Mouse (Mus musculus): ENCODE measurements around the gene Zfp618.

The Zfp618 gene

DNA sequence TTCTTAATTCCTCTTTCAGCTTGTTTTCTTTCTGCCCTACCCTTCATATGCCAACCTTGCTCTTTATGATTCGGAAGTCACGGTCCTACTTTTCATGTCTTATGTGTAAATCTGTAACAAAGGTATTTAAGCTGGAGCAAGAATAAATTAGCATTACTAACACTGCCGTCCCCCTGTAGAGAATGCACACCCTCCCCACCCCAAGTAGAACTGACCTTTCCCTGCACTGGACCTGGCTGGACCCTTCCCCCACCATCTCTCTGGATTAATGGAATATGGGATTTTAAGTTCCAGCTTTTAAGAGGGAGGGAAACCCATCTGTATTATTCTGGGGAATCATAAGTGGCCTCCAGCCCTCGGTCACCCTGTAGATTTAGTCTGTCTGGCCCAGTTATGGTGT is 65.9 kb downstream of the Zfp618 start:
- DNase-seq (ENCODE audit: low spot score in 2 of 2) = no peak

DNA sequence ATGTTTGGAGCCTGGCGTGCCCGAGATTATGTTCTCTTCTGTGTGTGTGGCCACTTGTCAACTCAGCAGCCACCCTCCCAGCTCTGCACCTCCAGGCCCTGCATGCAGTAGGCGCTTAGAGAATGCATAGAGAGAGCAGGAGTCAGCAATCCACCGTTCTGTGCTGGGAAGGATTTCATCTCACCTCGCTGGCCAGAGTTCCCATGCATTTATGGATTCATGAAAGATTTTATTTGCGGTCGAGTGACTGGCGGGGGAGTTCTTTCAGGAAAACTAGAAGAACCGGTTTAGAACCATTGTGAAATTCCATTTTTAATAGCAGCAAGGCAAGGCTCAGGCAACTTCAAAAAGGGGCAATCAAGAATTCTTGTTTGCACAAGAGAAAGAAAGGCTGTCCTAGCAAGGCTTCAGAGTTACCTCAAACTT is 67.2 kb downstream of the Zfp618 start:
- DNase-seq (ENCODE audit: low spot score in 2 of 2) = peak in 1 of 2 experiments; percentile 47

DNA sequence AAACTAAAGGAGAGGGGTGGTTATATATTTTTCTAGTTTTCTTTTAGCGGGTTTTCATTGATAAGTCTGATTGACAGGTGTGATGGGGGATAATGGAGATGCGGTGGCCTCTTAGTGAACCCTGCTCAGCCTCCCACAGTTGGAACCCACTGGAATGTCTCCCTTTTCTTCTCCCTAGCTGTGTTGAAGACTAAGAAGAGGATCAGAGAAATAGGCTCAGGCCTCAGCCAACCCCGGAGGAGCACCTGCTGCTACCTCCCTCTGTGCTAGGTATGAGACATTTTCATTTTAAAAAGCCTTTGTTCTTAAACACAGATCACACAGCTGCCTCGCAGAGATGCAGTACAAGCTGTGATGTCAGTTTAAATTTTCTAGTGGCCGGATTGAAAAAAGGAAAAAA is 68.4 kb downstream of the Zfp618 start:
- peak in 1 of 2 experiments; percentile 25 for DNase-seq (ENCODE audit: low spot score in 2 of 2)

DNA sequence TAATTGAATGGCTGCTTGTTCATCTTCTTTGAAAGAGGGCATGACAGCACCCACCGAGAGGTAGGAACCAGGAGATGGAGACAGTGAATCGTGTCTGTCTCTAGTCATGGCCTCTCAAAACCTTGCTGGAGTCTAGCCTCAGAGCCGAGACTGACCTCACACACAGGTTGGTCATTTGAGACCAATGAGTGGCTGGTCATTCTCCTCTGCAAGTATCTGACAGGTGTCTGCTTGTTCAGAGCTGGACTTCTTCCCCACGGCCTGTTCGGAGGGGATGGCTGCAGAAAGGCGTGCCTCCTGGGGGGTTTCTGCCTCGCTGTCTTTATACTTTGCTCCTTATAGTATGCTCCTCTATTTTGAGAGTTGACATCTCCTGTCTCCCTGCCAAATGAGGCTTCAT is 70.6 kb downstream of the Zfp618 start:
- no peak for DNase-seq (ENCODE audit: low spot score in 2 of 2)

DNA sequence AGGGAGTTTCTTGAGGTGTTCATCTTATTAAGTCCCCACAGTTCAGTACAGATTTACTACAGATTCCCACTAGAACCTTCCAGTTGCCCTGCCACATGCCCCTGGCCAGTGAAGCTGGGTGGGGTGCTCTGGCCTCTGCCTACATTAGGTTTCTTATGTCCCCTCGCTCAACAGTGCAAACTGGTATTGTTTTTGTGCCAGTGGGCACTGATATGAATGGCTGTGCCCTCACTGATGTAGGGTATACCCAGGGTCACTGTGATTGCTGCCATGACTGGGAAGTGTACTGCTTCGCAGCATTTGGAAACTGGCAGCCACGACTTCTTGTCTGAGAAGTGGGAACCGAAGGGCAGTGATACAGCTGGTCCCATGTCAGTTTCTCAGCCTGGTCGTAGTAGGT is 71.4 kb downstream of the Zfp618 start:
- DNase-seq (ENCODE audit: low spot score in 2 of 2) = peak in 1 of 2 experiments; percentile 32

DNA sequence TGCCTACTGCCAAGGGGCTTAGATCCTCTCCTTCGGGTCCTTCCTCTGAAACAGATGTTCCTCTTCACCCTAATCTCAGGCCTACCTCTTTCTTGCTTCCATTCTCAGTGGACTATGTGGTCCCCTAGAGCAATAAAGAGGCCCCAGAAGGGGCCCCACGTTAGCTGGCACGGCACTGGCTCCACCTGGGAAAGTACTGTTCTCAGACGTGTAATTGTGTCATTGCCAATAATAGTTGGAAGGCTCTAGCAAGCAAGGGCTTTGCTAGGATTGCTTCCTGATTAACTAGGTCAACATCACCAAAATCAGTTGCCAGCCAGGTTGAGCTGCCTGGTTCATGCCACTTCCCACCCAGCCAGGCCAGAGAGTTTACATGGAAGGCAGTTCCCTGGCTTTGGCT is 72.2 kb downstream of the Zfp618 start:
- DNase-seq (ENCODE audit: low spot score in 2 of 2) = peak in 1 of 2 experiments; percentile 35

DNA sequence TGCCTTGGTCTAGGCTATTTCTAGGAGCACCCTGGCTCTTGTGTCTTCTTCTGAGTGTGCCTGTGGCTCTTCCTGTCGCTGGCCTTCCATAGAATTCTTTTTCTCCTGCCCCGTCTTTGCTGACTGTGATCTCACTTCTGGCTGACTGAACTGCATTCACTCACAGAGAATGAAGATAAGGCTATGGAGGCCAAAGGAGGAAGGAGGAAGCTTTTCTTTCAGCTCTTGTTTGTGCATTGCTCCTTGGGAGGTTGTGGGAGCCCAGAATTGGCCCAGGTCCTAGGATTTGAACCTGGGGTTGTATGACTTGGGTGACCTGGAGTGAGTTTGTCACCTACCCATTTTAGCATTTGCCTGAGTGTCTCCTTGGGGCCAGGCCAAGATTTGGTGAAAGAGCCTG is 72.9 kb downstream of the Zfp618 start:
- DNase-seq (ENCODE audit: low spot score in 2 of 2) = peak in 1 of 2 experiments; percentile 32

DNA sequence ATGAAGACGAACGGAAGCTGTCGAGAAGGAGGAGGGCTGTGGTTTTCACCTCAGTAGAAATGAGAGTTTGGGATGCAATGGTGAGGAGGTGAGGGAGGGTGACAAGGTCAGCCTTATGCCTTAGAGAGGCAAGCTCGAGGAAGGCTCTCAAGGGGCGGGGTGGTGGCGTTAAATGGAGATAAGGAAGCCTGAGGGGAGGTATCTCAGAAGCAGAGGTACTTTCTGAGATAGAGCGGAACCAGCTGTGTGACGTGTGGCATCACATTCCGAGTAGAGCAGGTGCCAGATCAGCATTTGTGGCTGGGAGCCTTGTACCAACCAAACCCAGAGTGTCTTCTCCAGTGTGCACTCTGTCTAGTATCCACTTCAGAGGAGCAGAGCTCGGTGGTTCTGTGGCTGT is 73.6 kb downstream of the Zfp618 start:
- DNase-seq (ENCODE audit: low spot score in 2 of 2) = peak in 1 of 2 experiments; percentile 49

DNA sequence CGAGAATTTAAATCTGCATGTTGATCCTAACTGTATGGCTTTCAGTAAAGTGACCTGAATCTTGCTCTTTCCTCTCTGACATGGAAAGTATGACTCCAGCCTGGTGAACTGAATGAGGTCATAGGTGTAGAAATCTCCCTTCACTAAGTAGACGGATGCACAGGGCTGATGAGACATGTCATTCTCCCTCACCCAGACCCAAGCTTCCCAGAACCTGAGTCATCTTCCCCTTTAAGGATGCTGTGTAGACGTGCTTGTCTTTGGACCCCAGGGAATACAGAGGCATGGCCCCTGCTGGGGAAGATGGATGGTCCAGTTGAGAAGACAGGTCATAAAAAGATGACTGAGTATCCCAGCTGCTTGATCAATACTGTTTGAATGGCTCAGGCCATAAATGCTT is 83.2 kb downstream of the Zfp618 start:
- no peak for DNase-seq (ENCODE audit: low spot score in 2 of 2)

DNA sequence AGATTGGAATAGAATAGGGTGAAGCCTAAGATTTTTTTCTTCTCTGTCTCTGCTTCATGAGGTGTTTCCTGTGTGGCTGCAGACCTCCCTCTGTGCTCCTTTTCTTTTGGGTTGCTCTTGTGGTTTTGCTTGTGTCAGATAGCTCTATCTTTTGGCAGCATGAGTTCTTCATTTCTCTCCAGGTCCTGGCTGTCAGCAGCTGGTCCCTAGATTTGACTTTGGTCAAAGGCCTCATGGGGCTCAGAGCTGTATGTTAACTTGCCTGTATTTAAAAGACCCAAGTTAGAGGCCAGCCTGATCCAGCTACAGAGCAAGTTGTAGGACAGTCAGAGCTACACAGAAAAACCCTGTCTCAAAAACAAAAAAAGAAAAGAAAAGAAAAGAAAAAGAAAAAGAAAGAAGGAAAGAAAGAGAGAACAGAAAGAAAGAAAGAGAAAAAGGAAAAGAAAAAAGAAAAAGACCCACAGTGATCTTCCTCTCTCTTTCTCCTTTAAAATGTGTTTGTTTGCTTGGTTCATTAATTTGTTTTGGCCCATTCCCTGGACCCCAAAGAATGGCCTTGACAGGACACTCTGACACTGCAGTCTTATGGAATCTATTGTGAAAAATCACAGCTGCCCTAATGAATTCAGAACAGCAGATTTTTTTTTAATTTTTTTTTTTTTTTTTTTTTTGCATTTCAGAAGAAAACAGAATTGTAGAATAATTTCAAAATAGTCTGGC is 84.4 kb downstream of the Zfp618 start:
- DNase-seq (ENCODE audit: low spot score in 2 of 2) = no peak

DNA sequence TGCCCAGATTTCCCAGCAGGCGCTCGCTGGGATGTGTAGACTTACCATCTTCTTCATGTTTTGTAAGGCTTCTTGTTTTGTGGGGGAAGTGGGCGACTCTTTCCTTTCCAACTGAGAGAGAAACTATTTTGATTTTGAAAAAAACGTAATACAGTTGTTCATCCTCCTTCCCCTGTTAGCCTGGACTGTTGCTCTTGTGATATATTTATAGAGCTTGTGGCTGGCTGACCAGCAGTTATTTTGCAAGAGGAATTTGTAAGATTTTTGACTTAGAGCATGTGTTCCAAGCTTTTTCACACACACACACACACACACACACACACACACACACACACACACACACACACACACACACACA is 84.9 kb downstream of the Zfp618 start:
- DNase-seq (ENCODE audit: low spot score in 2 of 2) = no peak

DNA sequence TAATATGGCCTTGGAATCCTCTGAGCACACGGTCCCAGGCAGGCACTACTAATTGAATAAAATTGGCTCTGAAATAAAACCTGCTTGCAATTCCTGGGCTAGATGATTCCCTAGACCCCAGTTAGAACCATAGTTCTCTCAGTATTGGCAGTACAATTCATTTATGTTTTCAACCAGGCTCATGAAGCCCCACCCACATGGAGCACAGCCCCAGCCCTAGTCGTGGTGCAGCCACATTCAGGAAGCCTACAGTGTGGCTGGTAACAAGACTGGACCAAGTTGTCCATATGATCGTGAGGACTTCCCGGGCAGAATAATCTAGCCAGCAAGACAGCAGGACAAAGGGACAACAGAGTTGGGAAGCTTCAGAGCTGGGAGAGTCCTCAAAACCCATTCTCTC is 85.6 kb downstream of the Zfp618 start:
- no peak for DNase-seq (ENCODE audit: low spot score in 2 of 2)

DNA sequence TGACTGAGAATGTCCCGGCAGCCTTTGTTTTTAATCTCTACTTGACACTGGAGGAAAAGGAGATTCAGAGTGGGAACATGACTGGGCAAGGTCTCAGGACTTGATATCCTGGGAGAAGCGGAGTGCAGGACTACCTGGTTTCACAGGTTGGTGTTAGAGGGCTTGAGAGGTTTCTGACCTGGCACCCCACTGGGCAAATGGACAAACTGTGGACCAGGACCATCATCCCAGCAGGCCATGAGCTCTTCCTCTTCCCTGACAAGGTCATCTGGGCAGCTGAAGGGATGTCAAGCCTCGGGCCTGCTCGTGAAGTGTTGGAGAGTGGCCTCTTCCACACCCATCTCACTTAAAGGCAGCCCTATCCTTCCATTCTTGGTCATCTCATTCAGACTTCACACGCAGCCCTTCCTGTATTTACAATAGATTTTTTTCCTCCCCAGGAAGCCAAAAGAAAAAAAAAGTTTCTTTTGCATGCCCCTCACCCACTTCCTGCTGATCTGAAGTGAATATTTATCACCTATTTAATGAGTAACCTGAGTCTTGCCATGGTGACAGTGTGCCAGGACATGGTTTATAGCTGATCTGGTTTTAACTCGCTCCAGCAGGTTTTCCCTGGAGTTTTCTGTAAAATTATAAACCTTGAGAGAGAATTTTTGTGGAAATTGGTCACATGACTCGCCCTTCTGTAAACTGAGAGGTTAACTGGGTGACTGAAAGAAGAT is 86.7 kb downstream of the Zfp618 start:
- no peak for DNase-seq (ENCODE audit: low spot score in 2 of 2)

DNA sequence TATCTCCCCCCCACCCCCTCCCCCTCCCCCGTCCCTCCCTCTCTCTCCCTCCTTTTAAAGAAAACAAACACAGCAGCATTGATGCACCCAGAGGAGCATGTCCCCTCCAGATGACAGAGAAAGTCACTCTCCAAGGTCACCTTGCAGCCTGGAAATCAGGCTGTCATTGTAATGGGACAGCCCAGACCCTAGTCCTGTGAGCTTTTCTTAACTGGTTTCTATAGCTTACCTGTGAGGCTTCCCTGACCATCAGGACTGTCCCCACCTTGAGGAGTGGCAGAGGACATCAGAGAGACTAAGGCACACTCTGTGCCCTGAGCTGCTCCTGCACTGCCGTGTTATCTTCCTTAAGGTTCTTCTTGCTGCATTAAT is 87.3 kb downstream of the Zfp618 start:
- no peak for DNase-seq (ENCODE audit: low spot score in 2 of 2)

DNA sequence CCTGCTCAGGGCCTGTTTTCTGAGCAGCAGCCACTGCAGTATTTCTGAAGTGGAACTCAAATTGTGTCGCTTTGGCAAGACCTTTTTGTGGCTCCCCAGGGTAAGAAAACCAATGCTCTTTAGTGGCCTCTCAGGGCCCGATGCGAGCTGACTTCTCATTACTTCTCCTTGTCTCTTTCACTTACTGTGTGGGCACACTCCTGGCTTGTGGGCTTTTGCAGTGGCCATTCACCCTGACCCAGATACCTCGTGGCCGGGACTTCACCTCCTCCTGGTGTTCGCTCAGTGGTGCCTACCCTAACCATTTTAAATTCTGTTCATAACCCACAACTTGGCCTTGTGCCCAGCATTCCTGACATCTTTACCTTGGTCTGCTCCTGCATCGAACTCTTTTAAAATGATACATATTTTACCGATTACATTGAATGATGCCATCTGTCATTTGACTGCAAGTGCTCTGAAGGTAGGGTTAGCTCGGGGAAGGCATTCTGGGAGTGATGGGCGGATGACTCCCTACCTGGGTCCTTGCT is 89.9 kb downstream of the Zfp618 start:
- DNase-seq (ENCODE audit: low spot score in 2 of 2) = no peak

DNA sequence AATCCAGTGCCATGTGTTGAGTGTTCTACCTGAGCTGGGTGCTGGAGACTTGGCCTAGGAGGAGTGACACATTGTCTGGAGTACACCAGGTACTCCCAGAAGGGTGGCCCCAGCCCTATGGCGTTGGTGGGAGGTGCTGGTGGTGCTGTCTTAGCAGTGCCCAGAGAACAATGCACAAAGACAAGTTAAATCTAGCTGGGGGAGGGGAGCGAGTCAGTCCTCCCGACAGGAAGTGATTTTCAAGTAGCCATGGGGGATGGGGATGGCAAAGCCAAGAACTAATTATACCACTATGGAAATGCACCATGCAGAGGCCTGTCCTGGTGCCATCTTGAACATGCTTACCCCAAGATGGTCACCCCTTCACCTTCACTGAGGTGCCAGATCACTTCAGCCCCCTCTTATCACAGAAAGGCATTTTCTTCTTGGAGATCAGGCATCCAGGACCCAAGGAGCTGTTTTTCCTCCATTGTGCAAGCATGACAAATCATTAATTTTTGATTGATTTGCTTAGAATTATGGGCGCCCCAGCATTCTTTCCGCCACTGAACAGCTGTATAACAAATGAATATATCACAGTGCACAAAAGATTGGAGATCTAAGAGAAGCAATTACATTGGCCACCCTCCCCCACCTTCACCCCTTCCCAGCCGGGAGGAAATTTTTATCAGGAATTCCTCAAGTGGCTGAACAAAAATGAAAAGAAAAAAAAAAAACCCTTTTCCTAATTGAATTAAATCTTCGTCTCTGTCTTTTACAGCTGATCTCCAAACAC is 91.5 kb downstream of the Zfp618 start:
- DNase-seq (ENCODE audit: low spot score in 2 of 2) = no peak

DNA sequence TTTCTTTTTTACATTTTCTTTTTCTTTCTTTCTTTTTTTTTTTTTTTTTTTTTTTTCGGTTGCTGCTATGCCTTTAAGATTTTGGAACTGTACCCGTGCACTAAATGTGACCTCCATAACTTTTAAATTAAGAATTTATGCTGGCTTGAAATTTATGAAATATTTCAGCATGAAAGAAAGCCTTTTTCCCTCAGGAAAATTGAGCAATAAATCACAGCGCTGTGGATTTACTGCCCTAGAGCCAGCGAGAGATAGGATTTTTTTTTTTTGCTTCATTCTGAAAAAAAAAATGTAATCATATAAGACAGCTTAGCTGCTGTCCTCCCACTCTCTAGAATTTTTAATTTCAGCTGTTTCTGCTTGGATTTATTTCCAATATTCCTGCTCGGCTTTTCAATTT is 92.2 kb downstream of the Zfp618 start:
- no peak for DNase-seq (ENCODE audit: low spot score in 2 of 2)

DNA sequence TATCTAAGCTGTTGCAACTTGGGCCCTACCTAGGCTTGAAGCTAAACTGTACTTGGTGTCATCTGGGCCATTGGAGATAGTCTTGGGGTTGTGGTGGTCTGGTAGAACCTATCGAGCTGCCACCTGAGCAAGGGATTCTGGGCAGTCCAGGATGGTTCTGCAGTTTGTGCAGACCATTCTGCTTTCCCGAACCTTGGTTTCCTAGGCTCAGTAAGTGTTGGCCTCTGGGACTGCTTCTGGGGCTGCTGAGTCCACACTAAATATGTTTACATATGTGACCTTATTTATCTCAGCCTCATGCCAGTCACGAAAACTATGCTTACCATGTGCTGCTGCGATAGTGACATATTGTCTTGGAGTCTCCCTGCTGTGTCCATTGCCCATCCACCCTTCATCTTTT is 93.3 kb downstream of the Zfp618 start:
- no peak for DNase-seq (ENCODE audit: low spot score in 2 of 2)

DNA sequence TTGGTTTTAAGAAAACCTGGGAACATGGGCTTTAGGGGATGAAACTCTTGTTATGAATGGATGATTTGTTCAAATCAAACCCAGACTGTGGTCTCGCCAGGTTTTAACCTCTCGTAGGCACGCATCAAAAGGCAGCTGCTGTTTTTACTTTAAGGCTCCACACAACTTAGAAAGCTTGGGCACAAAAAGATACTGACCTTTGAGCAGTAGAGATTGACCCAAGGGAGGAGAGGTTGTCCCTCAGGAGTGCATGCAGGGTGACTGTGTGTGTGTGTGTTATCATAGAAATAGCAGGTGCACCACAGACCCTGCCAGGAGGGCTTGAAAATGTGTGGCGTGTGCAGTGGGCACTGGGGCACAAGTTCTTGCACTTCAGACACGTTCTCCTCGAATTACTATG is 95.0 kb downstream of the Zfp618 start:
- no peak for DNase-seq (ENCODE audit: low spot score in 2 of 2)

DNA sequence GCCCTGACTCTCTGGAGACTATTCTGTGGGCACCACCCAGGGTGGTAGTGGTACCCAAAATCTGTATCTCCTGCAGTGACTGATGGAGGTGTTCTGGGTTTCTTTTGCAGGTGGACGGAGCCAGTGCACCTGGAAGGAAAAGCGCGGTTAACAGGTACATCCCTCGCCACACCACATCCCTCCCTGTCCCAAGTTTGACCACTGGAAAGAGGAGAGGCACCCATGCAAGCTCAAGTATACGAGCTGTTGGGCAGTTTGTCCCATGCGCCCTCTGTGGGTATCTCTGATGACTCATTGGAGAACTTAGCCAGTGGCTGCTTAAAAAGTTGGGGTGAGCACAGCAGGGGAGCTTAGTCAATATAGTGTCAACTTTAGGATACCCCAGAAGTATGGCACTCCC is 96.0 kb downstream of the Zfp618 start:
- DNase-seq (ENCODE audit: low spot score in 2 of 2) = no peak

DNA sequence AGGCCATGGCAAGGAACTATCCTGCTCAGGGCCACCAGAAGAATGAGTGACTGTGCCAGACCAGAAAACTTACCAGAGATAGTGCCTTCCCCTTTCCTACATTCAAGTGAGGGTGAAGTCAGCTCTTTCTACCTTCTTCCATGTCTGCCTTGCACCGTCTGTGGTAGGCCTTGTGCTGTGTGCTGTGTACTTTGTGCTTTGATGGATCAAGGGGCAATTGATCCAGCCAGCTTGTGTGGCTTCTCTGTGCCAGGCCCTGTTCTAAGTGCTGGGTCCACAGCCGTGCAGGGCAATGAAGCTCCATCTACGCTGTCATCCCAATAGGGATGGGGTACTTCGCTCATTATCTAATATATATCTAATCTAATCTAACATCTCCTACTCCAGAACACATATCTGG is 98.0 kb downstream of the Zfp618 start:
- no peak for DNase-seq (ENCODE audit: low spot score in 2 of 2)

DNA sequence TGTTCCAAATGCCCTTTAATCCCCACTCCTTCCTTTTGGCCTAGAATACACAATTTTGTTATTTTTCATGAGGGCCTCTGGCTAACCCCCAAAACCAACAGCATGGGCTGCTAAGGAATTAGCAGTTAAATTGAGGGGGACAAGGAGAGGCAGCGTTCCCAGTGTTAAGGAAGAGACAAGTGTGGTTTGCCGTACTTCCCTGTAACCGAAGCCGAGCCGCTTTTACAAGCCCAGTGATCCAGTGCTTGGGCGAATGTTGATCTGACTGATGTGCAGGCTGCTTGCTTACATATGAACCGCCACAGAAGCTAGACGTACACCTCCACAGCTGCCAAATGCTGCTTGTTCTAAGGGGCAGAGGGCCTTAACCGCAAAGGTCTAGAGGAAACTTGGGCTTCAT is 99.5 kb downstream of the Zfp618 start:
- DNase-seq (ENCODE audit: low spot score in 2 of 2) = no peak

DNA sequence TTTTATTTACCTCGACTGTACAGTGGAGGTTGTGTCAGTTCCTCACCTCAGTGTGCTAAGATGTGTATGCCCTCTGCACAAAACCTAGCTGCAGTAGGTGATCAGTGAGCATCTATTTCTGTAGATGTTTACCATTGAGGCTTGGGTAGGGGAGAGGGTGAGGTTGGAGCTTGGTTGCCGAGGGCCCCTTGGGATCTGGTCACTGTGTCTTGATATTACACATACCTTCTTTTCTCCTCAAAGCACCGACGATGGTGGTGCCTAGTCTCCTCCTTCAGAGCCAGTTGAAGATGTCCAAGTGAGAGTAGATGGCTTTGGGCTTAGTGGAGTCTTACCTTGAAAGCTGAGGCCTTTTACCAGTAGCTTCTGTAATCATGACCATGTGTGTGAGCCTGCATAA is 101.4 kb downstream of the Zfp618 start:
- no peak for DNase-seq (ENCODE audit: low spot score in 2 of 2)
